Mouse (Mus musculus): ENCODE measurements around the gene Dennd1b. TPM values are rescaled to one million over a fixed set of nuclear protein-coding genes. Genes with fewer than 3 reads are reported as not detected.

Dennd1b gene
- polyA plus RNA-seq, 1 experiment from 2014 or later = 3.1 TPM

DNA sequence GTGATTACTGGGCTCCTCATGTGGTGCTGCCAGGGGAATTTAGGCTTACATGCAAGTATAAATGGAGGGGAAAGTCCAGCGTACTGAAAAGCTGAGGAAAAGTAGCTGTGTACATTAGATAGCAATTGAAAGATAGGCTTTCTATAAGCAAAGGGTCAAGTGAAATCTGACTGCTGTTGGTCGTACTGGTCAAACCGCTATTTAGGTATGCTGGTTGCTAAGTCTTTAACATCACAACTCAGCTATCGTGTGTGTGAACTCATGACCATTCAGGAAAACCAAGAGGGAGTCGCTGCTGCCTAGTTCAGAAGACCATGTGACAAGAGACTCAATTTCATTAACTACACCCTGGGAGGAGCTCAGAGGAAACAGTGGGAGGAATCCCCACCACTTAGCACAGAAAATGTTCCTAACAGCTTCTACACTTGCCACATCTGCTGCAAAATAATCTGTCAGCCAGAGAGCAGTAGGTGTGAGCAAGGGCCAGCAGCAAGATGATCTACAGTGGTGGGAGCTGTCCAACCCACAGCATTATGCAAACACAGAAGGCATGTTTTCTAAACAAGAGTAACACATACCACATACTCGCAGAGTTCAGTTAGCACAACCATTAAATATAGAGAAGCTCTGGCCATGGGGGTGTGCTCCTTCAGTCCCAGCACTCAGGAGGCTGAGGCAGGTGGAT lies 25.4 kb upstream of the Dennd1b start:
- Histone ChIP-seq H3K27ac (replicated peaks) (no peak overlapping the region), H3K9ac (no peak overlapping the region), H3K4me3 (replicated peaks) (no peak overlapping the region), H3K4me1 (replicated peaks) (no peaks in the 10 kb centered on the region), H3K9me3 (replicated peaks) (no peaks in the 10 kb centered on the region), H3K36me3 (replicated peaks) (no peaks in the 10 kb centered on the region), H3K27me3 (no peaks in the 10 kb centered on the region), H3K4me2 (no peak overlapping the region)
- WGBS (ENCODE audit: insufficient replicate concordance) = 59% methylated on average over 6 of the region's 6 CpGs
- no peak for ATAC-seq (ENCODE audit: insufficient read depth)

DNA sequence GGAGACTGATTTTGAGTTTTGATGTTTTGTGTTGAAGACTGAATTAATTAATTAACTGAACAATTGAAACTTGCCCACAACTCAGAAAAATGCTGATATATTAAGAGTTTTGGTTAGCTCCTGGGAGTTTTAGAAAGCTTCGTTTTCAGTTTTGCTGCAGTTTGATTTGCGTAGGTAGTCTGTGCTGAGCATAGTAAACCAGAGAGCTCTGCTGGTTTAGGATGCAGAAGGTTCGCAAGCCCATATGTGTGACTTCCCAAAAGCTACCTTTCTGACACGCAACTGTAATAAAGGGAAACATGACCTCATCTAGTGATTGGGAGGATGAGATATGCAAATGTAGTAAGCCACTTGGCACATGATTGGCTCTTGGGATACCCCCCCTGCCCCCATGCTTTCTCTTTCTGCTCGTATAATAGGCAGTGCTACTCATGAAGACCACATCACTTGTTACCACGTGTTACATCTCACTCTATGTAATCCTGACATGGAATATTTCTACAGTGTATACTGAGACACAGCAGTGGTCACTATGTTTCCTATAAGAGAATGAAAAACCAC lies 23.6 kb upstream of the Dennd1b start:
- WGBS (ENCODE audit: insufficient replicate concordance) = 45% methylated on average over 6 of the region's 6 CpGs
- ATAC-seq (ENCODE audit: insufficient read depth) = no peak
- Histone ChIP-seq H3K9me3 (replicated peaks) (no peaks in the 10 kb centered on the region), H3K4me3 (replicated peaks) (no peak overlapping the region), H3K27me3 (no peaks in the 10 kb centered on the region), H3K36me3 (replicated peaks) (no peaks in the 10 kb centered on the region), H3K4me1 (replicated peaks) (no peaks in the 10 kb centered on the region), H3K9ac (no peak overlapping the region), H3K4me2 (no peak overlapping the region), H3K27ac (replicated peaks) (no peak overlapping the region)

DNA sequence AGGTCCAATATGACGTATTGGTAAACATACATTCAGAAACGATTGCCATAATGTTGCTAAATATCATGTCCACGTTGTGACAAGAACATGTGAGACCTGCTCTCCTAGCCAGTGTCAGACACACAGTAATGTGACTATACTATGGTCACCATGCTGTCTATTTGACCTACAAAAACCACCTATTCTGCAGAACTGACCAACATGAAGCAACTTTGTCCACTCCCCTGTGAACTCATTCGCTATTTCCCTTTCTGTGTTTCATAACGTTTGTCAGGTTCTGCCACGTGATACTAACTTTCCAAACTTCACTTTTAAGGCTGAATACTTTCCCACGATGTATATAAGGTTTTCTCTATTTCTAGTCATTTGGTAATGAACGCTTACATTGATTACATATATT lies 22.8 kb upstream of the Dennd1b start:
- H3K4me3 ChIP-seq (replicated peaks) = no peak overlapping the region
- no peak overlapping the region for H3K9ac ChIP-seq
- H3K27ac ChIP-seq (replicated peaks) = no peak overlapping the region
- no peak overlapping the region for H3K4me2 ChIP-seq
- ATAC-seq (ENCODE audit: insufficient read depth) = no peak
- H3K9me3 ChIP-seq (replicated peaks) = no peaks in the 10 kb centered on the region
- H3K27me3 ChIP-seq = no peaks in the 10 kb centered on the region
- no peaks in the 10 kb centered on the region for H3K4me1 ChIP-seq (replicated peaks)
- no peaks in the 10 kb centered on the region for H3K36me3 ChIP-seq (replicated peaks)
- 52% methylated on average over 8 of the region's 8 CpGs for WGBS (ENCODE audit: insufficient replicate concordance)

DNA sequence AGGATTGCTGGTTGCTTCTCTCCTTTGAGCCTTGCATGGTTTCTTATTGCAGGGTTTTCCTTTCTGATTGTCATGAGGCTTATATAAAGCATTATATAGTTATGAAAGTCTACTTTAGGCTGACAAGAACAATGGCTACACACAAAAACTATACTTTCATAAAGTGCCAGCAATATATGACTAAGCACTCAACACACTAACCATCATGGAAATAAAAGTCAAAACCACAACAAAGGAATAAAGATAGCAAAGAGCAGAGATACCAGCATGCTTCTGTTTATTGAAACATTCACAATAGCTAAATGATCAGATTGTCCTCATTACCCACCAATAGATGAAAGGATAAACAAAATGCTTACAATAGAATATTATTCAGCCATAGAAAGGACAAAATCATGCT lies 11.1 kb upstream of the Dennd1b start:
- Histone ChIP-seq H3K4me1 (replicated peaks) (no peaks in the 10 kb centered on the region), H3K4me2 (no peak overlapping the region), H3K36me3 (replicated peaks) (no peaks in the 10 kb centered on the region), H3K9me3 (replicated peaks) (no peaks in the 10 kb centered on the region), H3K27ac (replicated peaks) (no peak overlapping the region), H3K27me3 (no peaks in the 10 kb centered on the region), H3K9ac (no peak overlapping the region), H3K4me3 (replicated peaks) (no peak overlapping the region)
- no peak for ATAC-seq (ENCODE audit: insufficient read depth)

DNA sequence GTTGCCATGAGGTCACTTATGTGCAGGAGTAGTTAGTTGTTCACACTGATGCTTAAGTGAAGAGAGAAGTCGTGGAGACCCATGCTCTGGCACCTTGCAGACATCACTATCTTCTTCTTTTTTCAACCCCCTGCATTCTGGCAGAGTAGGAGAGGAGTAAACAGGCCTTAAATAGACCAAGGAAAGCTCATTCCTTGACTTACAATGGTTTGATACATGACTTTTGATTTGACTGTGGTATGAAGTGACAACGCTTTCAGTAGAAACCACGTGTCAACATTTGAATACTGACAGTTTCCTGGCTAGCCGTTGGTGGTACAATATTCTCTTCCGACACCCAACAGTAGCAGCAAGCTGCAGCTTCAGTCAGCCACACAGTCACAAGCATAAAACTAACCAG lies 8.3 kb upstream of the Dennd1b start:
- H3K4me3 ChIP-seq (replicated peaks) = no peak overlapping the region
- H3K36me3 ChIP-seq (replicated peaks) = no peaks in the 10 kb centered on the region
- 42% methylated on average over 5 of the region's 5 CpGs for WGBS (ENCODE audit: insufficient replicate concordance)
- ATAC-seq (ENCODE audit: insufficient read depth) = no peak
- no peak overlapping the region for H3K9ac ChIP-seq
- no peaks in the 10 kb centered on the region for H3K4me1 ChIP-seq (replicated peaks)
- no peaks in the 10 kb centered on the region for H3K27me3 ChIP-seq
- no peaks in the 10 kb centered on the region for H3K9me3 ChIP-seq (replicated peaks)
- no peak overlapping the region for H3K27ac ChIP-seq (replicated peaks)
- H3K4me2 ChIP-seq = no peak overlapping the region

DNA sequence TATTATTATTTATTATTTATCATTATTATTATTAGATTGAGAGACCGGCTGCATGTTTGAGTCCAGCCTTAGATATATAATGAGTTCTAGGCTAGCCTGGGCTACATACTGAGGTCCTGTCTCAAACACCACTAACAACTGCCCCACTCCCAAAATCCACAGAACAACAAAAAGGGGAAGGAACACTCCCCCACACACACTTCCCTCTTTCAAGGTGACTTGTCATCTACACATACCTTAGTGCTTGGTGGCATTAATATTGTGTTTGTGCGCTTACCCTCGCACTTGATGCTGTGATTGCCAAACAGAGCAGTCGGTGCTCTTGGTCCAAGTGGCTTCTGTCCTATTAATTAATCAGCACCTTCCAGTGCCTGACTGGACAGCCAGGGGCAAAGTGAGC lies 7.8 kb upstream of the Dennd1b start:
- Histone ChIP-seq H3K27ac (replicated peaks) (no peak overlapping the region), H3K4me3 (replicated peaks) (no peak overlapping the region), H3K4me2 (no peak overlapping the region), H3K9me3 (replicated peaks) (no peaks in the 10 kb centered on the region), H3K9ac (no peak overlapping the region), H3K36me3 (replicated peaks) (no peaks in the 10 kb centered on the region), H3K4me1 (replicated peaks) (no peaks in the 10 kb centered on the region), H3K27me3 (no peaks in the 10 kb centered on the region)
- ATAC-seq (ENCODE audit: insufficient read depth) = no peak
- 59% methylated on average over 4 of the region's 4 CpGs for WGBS (ENCODE audit: insufficient replicate concordance)

DNA sequence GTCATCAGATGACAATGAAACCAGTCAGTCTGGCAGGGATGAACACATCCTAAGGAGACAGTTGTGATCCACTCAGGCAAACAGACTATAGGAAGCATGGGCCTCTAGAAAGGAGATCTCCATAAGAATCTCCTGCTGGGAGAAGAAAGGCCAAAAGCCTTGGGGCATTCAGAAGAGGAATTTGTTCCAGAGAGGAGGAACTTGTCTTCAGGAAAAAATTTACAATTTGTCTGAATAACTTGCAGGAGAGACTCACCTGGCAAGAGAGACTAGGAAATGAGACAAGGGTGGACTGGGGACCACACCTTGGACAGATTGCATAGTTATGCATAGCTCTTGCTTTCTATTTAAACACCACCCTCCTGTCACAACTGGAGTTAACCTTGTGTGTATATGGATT lies 6.7 kb upstream of the Dennd1b start:
- no peak overlapping the region for H3K9ac ChIP-seq
- H3K9me3 ChIP-seq (replicated peaks) = no peaks in the 10 kb centered on the region
- H3K4me2 ChIP-seq = no peak overlapping the region
- H3K36me3 ChIP-seq (replicated peaks) = no peaks in the 10 kb centered on the region
- no peaks in the 10 kb centered on the region for H3K4me1 ChIP-seq (replicated peaks)
- no peak overlapping the region for H3K4me3 ChIP-seq (replicated peaks)
- H3K27ac ChIP-seq (replicated peaks) = no peak overlapping the region
- no peaks in the 10 kb centered on the region for H3K27me3 ChIP-seq
- ATAC-seq (ENCODE audit: insufficient read depth) = no peak

DNA sequence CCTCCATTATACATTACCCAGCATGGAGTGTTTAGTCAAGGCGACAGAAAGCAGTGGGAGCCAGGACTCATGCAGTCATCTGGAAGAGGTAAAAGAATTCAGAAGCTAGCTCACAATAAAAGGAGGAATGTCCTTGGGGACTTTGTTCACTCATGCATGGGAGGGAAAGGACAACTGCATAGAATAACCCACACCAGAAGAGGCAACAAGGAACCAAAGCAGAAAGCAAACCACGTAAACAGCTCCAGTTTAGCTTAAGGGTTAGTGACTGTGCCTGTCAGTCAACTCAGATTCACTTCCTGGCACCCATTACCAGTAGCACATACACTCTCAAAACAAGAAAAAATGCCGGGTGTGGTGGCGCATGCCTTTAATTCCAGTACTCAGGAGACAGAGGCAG lies 6.1 kb upstream of the Dennd1b start:
- H3K9ac ChIP-seq = no peak overlapping the region
- no peak overlapping the region for H3K27ac ChIP-seq (replicated peaks)
- H3K4me2 ChIP-seq = no peak overlapping the region
- H3K36me3 ChIP-seq (replicated peaks) = no peaks in the 10 kb centered on the region
- ATAC-seq (ENCODE audit: insufficient read depth) = no peak
- WGBS (ENCODE audit: insufficient replicate concordance) = 57% methylated on average over 4 of the region's 4 CpGs
- no peaks in the 10 kb centered on the region for H3K27me3 ChIP-seq
- H3K9me3 ChIP-seq (replicated peaks) = no peaks in the 10 kb centered on the region
- no peak overlapping the region for H3K4me3 ChIP-seq (replicated peaks)
- no peaks in the 10 kb centered on the region for H3K4me1 ChIP-seq (replicated peaks)

DNA sequence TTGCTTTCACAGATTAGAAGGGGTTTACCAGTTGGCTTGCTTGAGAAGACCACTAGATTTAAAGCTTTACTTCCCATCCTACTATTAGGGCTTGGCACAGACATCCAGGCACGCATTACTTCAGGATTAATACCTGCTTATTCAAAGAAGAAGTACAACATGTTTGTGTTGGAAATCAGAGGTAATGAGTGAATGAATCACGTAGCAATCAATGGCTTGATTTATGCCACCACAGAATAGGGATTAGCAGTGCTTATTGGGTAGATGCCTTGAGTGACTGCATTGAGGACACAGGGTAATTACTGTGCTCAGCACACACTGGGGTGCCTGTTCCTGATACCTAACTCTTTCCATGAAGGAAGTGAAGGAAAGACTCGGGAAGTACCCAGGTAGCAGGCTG lies 4.4 kb upstream of the Dennd1b start:
- Histone ChIP-seq H3K4me3 (replicated peaks) (no peak overlapping the region), H3K36me3 (replicated peaks) (no peaks in the 10 kb centered on the region), H3K4me1 (replicated peaks) (peaks cover 9% of the 10 kb centered on the region), H3K4me2 (no peak overlapping the region), H3K27me3 (no peaks in the 10 kb centered on the region), H3K9ac (no peak overlapping the region), H3K27ac (replicated peaks) (no peak overlapping the region), H3K9me3 (replicated peaks) (no peaks in the 10 kb centered on the region)
- no peak for ATAC-seq (ENCODE audit: insufficient read depth)
- WGBS (ENCODE audit: insufficient replicate concordance) = 57% methylated on average over 3 of the region's 3 CpGs

DNA sequence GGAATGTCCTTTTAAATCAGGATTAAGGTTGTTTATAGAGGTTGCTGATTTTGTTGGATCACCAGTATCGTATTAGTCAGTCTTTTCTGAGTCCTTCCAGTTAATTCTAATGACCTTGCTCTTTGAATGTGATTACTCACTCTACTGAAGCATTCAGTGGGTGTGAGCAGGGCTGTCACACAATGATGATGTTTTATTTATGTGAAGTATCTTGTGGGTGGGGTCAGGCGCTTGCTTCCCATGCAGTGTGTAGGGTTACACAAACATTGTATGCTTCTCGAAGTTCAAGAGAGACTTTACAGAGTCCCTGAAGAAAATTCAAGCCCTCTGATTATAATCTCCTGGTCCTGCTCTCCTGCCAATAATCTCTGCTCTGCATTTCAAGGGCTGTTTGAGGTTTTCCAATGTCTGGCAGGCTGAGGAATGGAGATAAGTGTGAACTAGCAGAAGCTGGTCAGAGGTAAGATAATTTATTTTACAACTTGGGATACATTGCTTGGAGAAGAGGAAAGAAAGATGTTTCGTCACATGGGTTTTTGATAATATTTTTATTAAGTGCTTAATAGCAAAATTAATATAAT lies 3.2 kb upstream of the Dennd1b start:
- H3K4me2 ChIP-seq = no peak overlapping the region
- no peaks in the 10 kb centered on the region for H3K36me3 ChIP-seq (replicated peaks)
- no peak for ATAC-seq (ENCODE audit: insufficient read depth)
- H3K27me3 ChIP-seq = no peaks in the 10 kb centered on the region
- no peak overlapping the region for H3K9ac ChIP-seq
- no peak overlapping the region for H3K27ac ChIP-seq (replicated peaks)
- no peaks in the 10 kb centered on the region for H3K9me3 ChIP-seq (replicated peaks)
- peaks cover 12% of the 10 kb centered on the region for H3K4me1 ChIP-seq (replicated peaks)
- no peak overlapping the region for H3K4me3 ChIP-seq (replicated peaks)
- WGBS (ENCODE audit: insufficient replicate concordance) = 38% methylated on average over 4 of the region's 4 CpGs

DNA sequence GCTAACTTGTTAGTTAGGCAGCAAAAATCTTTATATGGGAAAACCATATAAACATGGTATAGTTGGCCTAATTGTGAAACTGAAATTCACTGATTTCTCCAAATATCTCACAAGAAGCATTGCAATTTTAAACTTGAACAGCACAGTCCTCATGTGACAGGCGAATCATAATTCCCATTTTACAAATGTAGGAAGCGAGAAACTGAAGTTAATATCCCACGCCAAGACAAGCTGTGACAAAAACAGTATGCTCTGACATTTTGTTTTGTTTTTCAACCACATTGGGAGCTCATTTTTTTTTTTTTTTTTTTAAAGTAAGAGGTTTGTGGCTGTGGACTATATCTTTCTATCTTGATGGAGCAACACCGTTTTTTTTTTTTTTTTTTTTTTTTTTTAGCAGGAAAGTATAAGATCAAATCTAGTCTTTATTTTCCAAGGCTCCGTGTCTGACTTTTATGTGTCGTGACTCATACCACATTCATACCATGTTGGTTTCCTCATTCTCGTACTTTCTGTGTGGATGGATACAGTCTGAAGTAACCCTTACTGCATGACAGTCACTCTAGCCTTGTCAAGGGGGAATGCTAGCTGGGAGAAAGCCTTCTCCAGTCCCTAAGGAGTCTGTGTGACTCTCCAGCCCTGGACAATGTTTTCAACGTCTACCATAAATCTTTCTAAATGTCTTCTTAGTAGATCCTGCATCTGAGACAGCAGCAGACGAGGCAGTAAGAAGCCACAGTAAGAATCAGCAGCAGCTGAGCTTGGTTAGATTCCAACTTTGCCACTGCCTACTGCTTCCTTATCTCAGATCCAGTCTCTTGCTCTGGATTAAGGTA lies 751 bp upstream of the Dennd1b start:
- Histone ChIP-seq H3K9ac (peak overlapping the region; percentile 72; the same call in 1 of the 2 replicates), H3K4me2 (peak overlapping the region; percentile 84), H3K9me3 (replicated peaks) (no peaks in the 10 kb centered on the region), H3K4me3 (replicated peaks) (peak overlapping the region; percentile 76), H3K4me1 (replicated peaks) (peaks cover 24% of the 10 kb centered on the region), H3K36me3 (replicated peaks) (0 out of 2 replicates have a peak, but pooled peaks cover 3% of the 10 kb centered on the region), H3K27me3 (no peaks in the 10 kb centered on the region), H3K27ac (replicated peaks) (peak overlapping the region; percentile 83; the same call in 1 of the 2 replicates)
- ATAC-seq (ENCODE audit: insufficient read depth) = no peak
- 35% methylated on average over 9 of the region's 9 CpGs for WGBS (ENCODE audit: insufficient replicate concordance)

All from liver, embryonic 15.5 days (tissue).